Mouse (Mus musculus) MEL (cell line): ENCODE measurements at regions not wholly inside any gene's neighbourhood (a gene's known extent, or its start where the extent isn't known, plus 50 kb on each side); places are given as distances from the start of the nearest gene placed in this dataset.

Experiments used
- DNase-seq: peaks from one replicate; pipeline ENCODE4 v3.0.0; 2011; ENCODE audit warnings: low read depth, low spot score
- H3K27ac ChIP-seq: 2 replicates; pipeline ENCODE4 v1.5.1; 2012; ENCODE audit warnings: low read depth, mild to moderate bottlenecking, control low read depth, low read length, moderate library complexity; ENCODE audit not compliant: control insufficient read depth
- H3K27me3 ChIP-seq, 2 experiments: fragments of 150-350 bp in 1 of 2; sonication (generic) in 1 of 2; 2 replicates each; pipeline ENCODE4 v1.6.1; 2012; ENCODE audit warnings: low read length in 2 of 2, mild to moderate bottlenecking in 2 of 2, improper control_type of control experiment in 1 of 2, moderate library complexity in 1 of 2; ENCODE audit not compliant: insufficient read depth in 2 of 2, control insufficient read depth in 1 of 2
- H3K36me3 ChIP-seq, 2 experiments: 2 replicates each; pipeline ENCODE4 v1.6.1; 2012 to 2014; ENCODE audit warnings: low read length in 2 of 2, improper control_type of control experiment in 1 of 2, inconsistent platforms in 1 of 2, mild to moderate bottlenecking in 1 of 2; ENCODE audit not compliant: insufficient read depth in 2 of 2, control insufficient read depth in 1 of 2
- H3K4me1 ChIP-seq, 2 experiments: fragments of 150-350 bp in 1 of 2; sonication (generic) in 1 of 2; 2 replicates each; pipeline ENCODE4 v1.6.1; 2012; ENCODE audit warnings: low read length in 2 of 2, improper control_type of control experiment in 1 of 2, mild to moderate bottlenecking in 1 of 2; ENCODE audit not compliant: insufficient read depth in 2 of 2, control insufficient read depth in 1 of 2
- H3K4me3 ChIP-seq, 2 experiments: fragments of 150-350 bp in 1 of 2; sonication (generic) in 1 of 2; 2 replicates each; pipeline ENCODE4 v1.5.1; 2012; ENCODE audit warnings: low read depth in 2 of 2, low read length in 2 of 2, mild to moderate bottlenecking in 2 of 2, moderate library complexity in 2 of 2, control low read depth in 1 of 2, improper control_type of control experiment in 1 of 2; ENCODE audit not compliant: control insufficient read depth in 1 of 2, insufficient read depth in 1 of 2
- H3K79me2 ChIP-seq: 2 replicates; pipeline ENCODE4 v1.6.1; 2012; ENCODE audit warnings: mild to moderate bottlenecking, low read length, moderate library complexity; ENCODE audit not compliant: control insufficient read depth, poor library complexity, insufficient read depth
- H3K9ac ChIP-seq: 2 replicates; pipeline ENCODE4 v1.6.1; 2012; ENCODE audit warnings: low read depth, mild to moderate bottlenecking, control low read depth, low read length, moderate library complexity; ENCODE audit not compliant: control insufficient read depth, poor library complexity, severe bottlenecking
- H3K9me3 ChIP-seq: fragments of 150-350 bp; sonication (generic); replicated peaks from 2 replicates; pipeline ENCODE4 v1.6.1; 2012; ENCODE audit warnings: mild to moderate bottlenecking, low read length, improper control_type of control experiment, moderate library complexity; ENCODE audit not compliant: insufficient read depth
- CHD1 ChIP-seq: IDR thresholded peaks from 2 replicates; pipeline ENCODE4 v1.6.1; 2012; ENCODE audit warnings: low read depth, mild to moderate bottlenecking, inconsistent platforms, low read length, improper control_type of control experiment
- E2F4 ChIP-seq: IDR thresholded peaks from 2 replicates; pipeline ENCODE4 v1.6.1; 2011; ENCODE audit warnings: low read depth, low read length, improper control_type of control experiment, borderline replicate concordance
- KAT2A ChIP-seq: conservative IDR thresholded peaks from 2 replicates; pipeline ENCODE4 v1.6.1; 2012; ENCODE audit warnings: low read depth, low read length, improper control_type of control experiment, inconsistent platforms
- MAX ChIP-seq: IDR thresholded peaks from 2 replicates; pipeline ENCODE4 v1.6.1; 2011; ENCODE audit warnings: low read length, improper control_type of control experiment
- MXI1 ChIP-seq: IDR thresholded peaks from 2 replicates; pipeline ENCODE4 v1.6.1; 2011; ENCODE audit warnings: mild to moderate bottlenecking, low read depth, low read length, improper control_type of control experiment
- MYC ChIP-seq: IDR thresholded peaks from 2 replicates; pipeline ENCODE4 v1.6.1; 2011; ENCODE audit warnings: low read depth, mild to moderate bottlenecking, low read length, improper control_type of control experiment, moderate library complexity
- NELFE ChIP-seq: IDR thresholded peaks from 2 replicates; pipeline ENCODE4 v1.6.1; 2011; ENCODE audit warnings: low read depth, low read length, improper control_type of control experiment
- NRF1 ChIP-seq: IDR thresholded peaks from 2 replicates; pipeline ENCODE4 v1.6.1; 2014; ENCODE audit warnings: low read depth, mild to moderate bottlenecking, inconsistent platforms, low read length, improper control_type of control experiment, moderate library complexity; ENCODE audit not compliant: poor library complexity, insufficient read depth, severe bottlenecking
- POLR2A ChIP-seq, 2 experiments: IDR thresholded peaks; 2 replicates each; pipeline ENCODE4 v1.6.1; 2011 to 2012; ENCODE audit warnings: low read length in 2 of 2, mild to moderate bottlenecking in 2 of 2, control low read depth in 1 of 2, improper control_type of control experiment in 1 of 2, low read depth in 1 of 2, moderate library complexity in 1 of 2; ENCODE audit not compliant: control insufficient read depth in 1 of 2, insufficient read depth in 1 of 2, poor library complexity in 1 of 2
- POLR2AphosphoS2 ChIP-seq: IDR thresholded peaks from 2 replicates; pipeline ENCODE4 v1.6.1; 2011; ENCODE audit warnings: low read length, improper control_type of control experiment
- RAD21 ChIP-seq: IDR thresholded peaks from 2 replicates; pipeline ENCODE4 v1.6.1; 2011; ENCODE audit warnings: mild to moderate bottlenecking, low read depth, low read length, improper control_type of control experiment
- RCOR1 ChIP-seq: IDR thresholded peaks from 2 replicates; pipeline ENCODE4 v1.6.1; 2012; ENCODE audit warnings: low read depth, mild to moderate bottlenecking, inconsistent platforms, low read length, improper control_type of control experiment
- SIN3A ChIP-seq: IDR thresholded peaks from 2 replicates; pipeline ENCODE4 v1.6.1; 2012; ENCODE audit warnings: low read length, improper control_type of control experiment, inconsistent platforms
- TBP ChIP-seq: IDR thresholded peaks from 2 replicates; pipeline ENCODE4 v1.8.0; 2011; ENCODE audit warnings: low read depth, low read length, improper control_type of control experiment
- USF2 ChIP-seq, 2 experiments: IDR thresholded peaks; 2 replicates each; pipeline ENCODE4 v1.6.1; 2011 to 2012; ENCODE audit warnings: improper control_type of control experiment in 2 of 2, low read length in 2 of 2, borderline replicate concordance in 1 of 2, inconsistent platforms in 1 of 2, low read depth in 1 of 2, mild to moderate bottlenecking in 1 of 2; ENCODE audit not compliant: insufficient read depth in 1 of 2
- ZKSCAN1 ChIP-seq: IDR thresholded peaks from 2 replicates; pipeline ENCODE4 v1.6.1; 2012; ENCODE audit warnings: low read depth, mild to moderate bottlenecking, inconsistent platforms, low read length, improper control_type of control experiment, moderate library complexity
- ZMIZ1 ChIP-seq: IDR thresholded peaks from 2 replicates; pipeline ENCODE4 v1.6.1; 2012; ENCODE audit warnings: low read depth, mild to moderate bottlenecking, inconsistent platforms, low read length, improper control_type of control experiment, moderate library complexity

- Histone ChIP-seq H3K27ac (no peak overlapping the region), H3K9ac (no peak overlapping the region), H3K4me3 (no peak overlapping the region), H3K27me3 (peaks cover 10 to 12% of the 10 kb centered on the region in 2 experiments), H3K9me3 (no peaks in the 10 kb centered on the region), H3K4me1 (no peaks in the 10 kb centered on the region), H3K79me2 (no peaks in the 10 kb centered on the region), H3K36me3 (no peaks in the 10 kb centered on the region)
- DNase-seq: no peak
- TF ChIP-seq CHD1: no peak
- no peak for TF ChIP-seq USF2 (IDR thresholded peaks at IDR 0.05; ENCODE audit: borderline replicate concordance in 1 of 2, insufficient read depth in 1 of 2, low read depth in 1 of 2, low read length in 2 of 2)
- no peak for TF ChIP-seq SIN3A
- no peak for TF ChIP-seq ZMIZ1
- TF ChIP-seq POLR2A (IDR thresholded peaks at IDR 0.05; ENCODE audit: control insufficient read depth in 1 of 2, insufficient read depth in 1 of 2, low read depth in 1 of 2, low read length in 2 of 2, poor library complexity in 1 of 2): no peak
- no peak for TF ChIP-seq ZKSCAN1
- TF ChIP-seq NRF1: no peak
- no peak for TF ChIP-seq MYC
- TF ChIP-seq MXI1: no peak
- no peak for TF ChIP-seq RCOR1
- TF ChIP-seq POLR2AphosphoS2: no peak
- no peak for TF ChIP-seq KAT2A
- no peak for TF ChIP-seq TBP
- TF ChIP-seq NELFE: no peak
- no peak for TF ChIP-seq E2F4
- no peak for TF ChIP-seq MAX
- TF ChIP-seq RAD21: no peak
Measured at GRCm38 (mm10) chr11:24257741-24258140, 179.9 kb downstream of the Bcl11a start.

- no peaks in the 10 kb centered on the region for H3K36me3 ChIP-seq
- H3K9ac ChIP-seq: no peak overlapping the region
- H3K79me2 ChIP-seq: no peaks in the 10 kb centered on the region
- H3K4me3 ChIP-seq: no peak overlapping the region
- no peak for DNase-seq
- H3K27me3 ChIP-seq: peaks cover 10 to 12% of the 10 kb centered on the region in 2 experiments
- TF ChIP-seq NELFE: no peak
- H3K4me1 ChIP-seq: no peaks in the 10 kb centered on the region
- no peaks in the 10 kb centered on the region for H3K9me3 ChIP-seq
- H3K27ac ChIP-seq: no peak overlapping the region
Measured at GRCm38 (mm10) chr11:24258340-24258739, 180.5 kb downstream of the Bcl11a start.
